Mouse (Mus musculus): ENCODE data around the gene Unc5cl.
A peak's percentile ranks its signal among the peaks of the same experiment; 100 is the strongest.
"Not testable (repeated sequence)": the region's sequence is repeated elsewhere in the genome, so short reads cannot be mapped to it uniquely, and the experiment has no call there.

Gene Unc5cl

DNA sequence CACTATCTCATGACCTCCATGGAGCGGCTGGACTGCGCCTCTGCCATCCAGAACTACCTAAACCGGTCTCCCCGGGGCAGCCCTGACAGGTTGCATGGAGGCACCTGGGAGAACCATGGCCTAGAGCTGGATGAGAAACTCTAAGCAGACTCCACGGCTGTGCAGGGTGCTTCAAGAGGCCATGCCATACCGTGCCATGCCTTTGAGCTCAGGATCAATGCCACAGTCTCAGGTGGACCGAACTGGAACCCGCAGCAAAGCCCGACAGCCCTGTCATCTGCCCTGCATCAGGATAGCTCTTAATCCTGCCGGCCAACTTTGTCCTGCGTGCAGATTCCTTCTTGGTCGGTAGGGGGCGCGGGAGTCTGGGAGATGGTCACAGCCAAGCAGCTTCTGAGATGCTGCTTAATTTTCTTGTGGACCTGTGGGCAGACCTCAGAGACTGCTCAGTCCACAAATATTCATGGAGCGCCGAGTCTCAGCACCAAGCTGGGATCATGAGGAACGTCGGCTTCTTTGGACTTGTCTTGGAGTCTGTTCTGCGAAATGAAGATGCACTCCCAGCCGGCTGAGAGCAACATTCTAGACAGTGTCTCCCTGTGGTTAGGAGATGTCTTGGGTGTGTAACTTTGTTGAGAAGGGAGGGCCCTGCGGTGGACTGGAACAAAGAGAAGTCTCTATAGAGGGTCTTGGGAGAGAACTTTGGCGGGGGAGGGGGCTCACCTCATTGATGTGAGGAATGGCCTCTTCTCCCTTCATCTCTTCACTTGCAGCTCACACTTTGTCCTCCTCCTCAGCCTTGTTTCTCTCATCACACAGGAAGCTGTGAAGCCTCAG lies 12.9 kb downstream of the Unc5cl start:
- DNase-seq (ENCODE audit: low spot score), result peak; percentile 72

DNA sequence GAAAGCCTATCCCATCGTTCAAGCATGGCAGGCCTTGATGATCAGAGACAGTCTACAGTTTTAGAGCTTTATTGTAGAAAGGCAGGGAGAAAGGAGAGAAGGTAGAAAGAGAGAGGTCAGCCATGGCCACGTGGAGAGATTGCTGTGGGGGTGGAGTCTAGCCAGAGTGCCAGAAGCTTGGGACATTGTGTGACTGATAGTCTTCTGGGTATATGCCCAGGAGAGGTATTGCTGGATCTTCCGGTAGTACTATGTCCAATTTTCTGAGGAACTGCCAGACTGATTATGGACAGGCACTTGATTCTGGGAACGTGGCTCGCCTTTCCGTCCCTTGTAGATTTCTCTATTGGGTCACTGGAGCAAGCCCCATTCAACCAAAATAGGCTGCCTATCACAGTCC lies 19.6 kb downstream of the Unc5cl start:
- not testable (repeated sequence) for DNase-seq (ENCODE audit: low spot score)

DNA sequence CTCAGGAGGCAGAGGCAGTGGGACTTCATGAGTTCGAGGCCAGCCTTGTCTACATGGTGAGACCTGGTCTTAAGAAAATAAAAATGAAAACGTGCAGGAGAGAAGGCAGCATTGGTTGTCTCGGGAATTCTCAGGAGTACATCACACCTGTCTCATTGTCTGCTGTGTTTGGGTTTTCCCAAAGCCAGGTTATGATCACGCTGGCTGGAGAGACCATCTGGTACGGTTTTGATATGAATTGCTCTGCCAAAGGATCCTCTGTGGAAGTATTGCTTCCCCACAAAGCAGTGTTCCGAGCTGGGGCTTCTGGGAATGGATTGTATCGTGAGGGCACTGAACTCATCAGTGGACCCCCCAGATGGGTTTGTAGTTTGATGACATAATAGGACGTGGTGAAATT lies 20.7 kb downstream of the Unc5cl start:
- no peak for DNase-seq (ENCODE audit: low spot score)

DNA sequence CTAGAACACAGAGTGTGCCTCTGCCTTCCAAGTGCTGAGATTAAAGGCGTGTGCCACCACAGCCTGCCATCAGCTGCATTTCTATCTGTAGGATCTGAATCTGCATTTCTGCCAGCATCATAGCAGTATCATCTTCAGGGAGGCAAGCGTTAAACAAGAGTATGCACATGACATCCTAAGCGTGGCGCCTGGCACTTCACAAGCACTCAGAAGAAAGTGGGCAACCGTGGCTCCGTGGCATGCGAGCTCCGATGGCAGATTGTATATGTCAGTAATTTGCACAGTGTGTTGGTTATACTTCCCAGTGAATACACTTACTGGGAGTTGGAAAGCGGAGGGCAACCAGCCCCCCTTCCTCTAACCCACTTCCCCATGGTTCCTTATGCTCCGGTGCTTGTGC lies 25.3 kb downstream of the Unc5cl start:
- no peak for DNase-seq (ENCODE audit: low spot score)

DNA sequence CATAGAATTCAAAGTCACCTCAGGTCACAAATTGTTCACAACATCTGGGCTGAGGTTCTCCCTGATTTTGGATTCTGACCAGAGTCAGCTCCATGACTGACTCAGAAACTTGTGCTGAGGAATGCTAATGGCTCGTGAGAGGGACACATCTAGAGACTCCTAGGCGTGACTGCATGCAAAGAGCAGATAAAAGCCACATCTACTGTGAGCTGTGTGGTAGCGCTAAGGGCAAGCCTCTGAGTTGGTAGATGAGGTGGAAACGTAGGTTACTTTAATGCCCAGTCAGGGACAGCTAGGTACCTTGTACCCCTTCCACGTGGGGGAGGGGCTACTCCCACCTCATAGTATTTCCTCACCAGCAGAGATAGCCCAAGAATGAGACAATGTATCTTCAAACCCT lies 29.1 kb downstream of the Unc5cl start:
- DNase-seq (ENCODE audit: low spot score), result no peak

DNA sequence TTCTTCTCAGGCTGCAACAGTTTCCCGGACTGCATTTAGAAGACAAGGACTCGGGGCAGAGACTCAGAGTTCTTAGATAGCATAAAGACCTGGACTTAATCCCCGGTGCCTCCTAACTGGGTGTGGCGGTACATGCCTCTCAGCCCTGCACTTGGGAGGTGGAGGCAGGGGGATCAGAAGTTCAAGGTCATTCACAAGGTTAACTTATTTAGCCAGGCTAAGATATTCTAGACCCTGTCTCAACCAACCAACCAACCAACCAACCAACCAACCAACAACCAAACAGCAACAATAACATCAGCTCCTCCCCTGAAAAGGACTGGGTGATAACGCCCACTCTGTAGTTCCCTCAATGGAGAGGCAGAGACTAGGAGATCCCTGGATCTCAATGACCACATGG lies 29.5 kb downstream of the Unc5cl start:
- no peak for DNase-seq (ENCODE audit: low spot score)

DNA sequence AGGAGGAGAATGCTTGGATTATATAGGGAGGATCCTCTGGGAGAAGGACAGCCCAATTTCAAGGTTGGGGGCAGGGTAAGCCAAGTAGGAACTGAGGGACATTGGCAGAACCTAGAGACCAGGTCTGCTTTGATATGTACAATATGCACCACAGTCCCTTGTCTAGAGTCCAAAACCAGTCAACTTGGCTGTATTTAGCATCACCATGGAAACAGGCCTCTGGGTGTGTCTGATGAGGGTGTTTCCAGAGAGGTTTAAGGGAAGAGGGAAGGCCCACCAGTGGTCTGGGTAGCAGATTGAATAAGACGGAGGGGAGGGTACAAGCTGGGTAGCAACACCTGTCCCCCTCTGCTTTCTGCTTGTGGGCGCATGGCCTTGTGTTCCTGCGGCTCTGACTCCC lies 34.8 kb downstream of the Unc5cl start:
- DNase-seq (ENCODE audit: low spot score), result no peak

DNA sequence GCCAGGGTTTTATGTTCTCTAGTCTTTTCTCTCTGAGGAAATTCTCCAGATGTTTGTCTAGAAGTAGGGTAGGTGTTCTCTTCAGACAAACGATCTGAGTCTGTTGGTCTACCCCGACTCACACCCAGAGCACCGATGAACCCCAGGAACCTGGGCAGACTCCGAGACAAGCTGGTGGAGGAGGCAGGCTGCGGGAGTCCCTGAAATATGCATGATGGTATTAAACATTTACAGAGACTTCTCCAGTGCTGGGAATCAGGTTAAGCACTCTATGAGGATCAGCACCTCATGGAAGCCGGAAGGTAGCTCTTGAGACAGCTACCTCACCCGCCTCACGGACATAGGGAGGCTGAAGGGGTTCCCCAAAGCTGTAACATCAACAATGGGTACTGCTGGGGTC lies 37.9 kb downstream of the Unc5cl start:
- DNase-seq (ENCODE audit: low spot score), result no peak

DNA sequence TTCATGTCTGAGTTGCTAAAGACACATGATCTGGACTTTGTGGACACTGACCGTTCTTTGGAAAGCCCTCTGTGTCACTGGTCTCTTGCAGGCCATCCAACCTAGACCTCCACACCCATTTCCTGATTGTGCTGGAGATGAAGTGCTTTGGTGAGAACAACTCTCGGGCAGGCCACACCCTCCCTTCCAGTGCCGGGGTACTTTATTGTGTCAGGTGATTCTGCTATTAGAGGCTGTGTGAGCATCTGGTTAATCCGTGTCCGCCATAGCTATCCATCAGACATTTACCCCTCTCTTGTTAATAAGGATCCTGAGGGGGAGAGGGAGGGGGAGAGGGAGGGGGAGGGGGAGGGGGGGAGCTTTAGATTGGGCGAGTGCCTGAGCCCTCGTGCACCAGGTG lies 38.9 kb downstream of the Unc5cl start:
- no peak for DNase-seq (ENCODE audit: low spot score)

DNA sequence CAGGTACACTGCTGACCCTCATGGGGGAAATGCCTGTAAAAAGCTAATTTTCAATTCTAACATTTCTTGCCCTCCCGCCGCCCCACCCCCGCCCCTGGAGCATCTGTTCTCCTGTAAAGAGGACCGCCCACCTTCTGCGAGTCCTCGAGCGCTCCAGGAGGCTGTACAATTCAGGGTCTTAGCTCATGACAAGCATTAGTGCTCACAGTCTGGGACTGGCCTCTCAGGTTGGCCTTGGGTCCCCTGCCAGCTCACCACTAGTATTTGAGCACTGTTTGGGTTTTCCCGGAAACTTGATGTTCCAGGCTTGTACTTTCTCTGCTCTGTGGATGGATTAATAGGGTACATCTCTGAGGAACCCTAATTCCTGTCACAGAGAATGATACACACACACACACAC lies 39.3 kb downstream of the Unc5cl start:
- DNase-seq (ENCODE audit: low spot score), result no peak

DNA sequence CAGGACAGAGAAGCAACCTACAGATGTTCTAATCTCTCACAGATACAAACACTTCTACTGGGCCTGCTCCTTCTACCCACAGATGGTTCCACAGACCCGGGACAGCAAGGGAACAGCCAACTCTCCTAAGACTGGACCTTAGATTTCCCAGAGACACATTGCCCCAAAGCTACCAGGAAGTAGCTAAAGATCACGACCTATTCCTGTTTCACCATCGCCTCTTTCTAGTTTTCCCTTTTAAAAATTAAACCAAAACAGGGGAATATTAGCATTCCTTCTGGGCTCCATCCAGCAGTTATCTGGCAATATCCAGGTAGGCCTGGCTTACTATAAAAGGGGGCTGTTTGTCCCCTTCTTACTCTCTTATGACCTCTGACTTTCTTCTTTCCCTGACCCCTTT lies 43.3 kb downstream of the Unc5cl start:
- no peak for DNase-seq (ENCODE audit: low spot score)

DNA sequence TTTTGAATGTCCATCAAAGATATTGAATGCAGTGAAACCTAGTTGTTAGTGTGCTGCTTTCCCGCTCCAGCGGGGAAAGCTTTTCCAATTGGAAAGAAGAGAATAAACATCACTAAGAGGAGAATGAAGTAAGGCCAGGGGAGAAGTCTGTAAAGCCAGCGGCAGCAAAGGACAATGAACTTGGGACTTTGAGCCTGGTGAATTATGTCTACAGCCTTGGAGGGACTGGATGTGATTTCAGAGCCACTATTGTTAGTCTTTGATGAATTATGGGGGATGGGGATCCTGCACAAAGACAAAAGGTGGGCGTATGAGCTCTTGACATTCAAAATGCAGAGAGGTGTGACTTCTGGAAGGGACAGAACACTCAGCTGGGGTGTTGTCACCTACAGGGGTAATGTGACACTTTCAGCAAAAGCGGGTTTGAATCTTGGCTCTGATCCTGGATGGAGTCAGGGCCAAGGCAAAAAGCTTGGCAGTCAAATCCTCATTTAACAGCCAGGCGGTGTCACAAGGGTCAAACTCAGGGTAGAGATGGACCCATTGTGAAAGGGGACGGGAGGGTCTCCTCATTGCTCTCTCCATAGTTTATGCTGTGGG lies 46.2 kb downstream of the Unc5cl start:
- DNase-seq (ENCODE audit: low spot score), result no peak

DNA sequence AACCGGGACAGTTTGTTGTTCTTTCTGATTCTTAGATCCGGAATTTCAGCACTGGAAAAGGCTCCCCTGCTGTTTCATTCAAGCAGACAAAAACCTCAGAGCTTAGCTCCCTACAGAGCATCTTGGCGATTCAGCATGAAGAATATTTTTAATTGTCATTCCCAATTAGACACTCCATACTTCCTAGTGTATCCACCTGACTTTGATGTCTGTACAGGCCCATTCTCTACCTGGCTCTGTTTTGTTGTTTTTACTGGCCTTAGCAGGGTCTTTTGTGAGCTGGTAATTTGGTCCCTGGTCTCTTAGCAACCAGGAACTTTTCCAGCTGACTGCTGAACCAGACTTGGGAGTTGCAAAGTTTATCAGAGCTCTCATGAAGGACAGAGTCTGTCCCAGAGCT lies 50.3 kb downstream of the Unc5cl start:
- DNase-seq (ENCODE audit: low spot score), result no peak

DNA sequence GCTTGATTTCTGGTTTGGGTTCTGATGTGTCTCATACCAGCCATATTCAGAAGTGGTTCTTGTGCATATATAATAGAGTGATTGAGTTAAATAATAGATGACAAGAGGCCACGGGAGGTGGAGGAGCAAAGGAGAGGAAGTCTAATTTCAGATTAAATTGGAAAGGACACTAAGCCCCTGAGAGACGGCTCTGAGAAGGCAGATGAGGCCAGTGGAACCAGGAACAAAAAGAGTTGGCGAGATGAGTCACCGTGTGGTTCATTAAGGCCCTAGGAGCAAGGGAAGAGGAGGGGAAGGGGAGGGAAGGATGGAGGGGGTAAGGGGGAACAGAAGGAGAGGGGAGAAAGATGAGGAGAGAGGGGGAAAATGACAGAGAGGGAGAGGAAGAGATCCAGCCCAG lies 52.3 kb downstream of the Unc5cl start:
- DNase-seq (ENCODE audit: low spot score), result no peak

DNA sequence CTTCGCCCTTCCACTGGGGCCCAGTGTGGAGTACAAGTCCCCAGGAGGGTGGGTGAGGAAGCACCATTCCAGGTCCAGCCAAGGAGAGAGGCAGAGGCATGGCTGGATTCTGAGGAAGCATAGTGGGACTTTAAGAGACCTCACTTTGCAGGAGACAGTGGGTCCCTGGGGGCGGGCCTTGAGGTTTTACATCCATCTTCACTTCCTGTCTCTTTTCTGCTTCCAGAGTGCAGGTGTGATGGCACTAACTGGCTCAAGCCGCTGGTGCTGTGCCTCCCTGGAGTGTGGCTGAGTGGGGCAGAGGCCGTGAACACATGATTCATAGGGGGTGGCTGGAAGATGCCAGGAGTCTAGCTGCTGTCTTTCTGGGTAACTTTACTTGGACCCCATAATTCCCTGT lies 54.9 kb downstream of the Unc5cl start:
- DNase-seq (ENCODE audit: low spot score), result no peak

DNA sequence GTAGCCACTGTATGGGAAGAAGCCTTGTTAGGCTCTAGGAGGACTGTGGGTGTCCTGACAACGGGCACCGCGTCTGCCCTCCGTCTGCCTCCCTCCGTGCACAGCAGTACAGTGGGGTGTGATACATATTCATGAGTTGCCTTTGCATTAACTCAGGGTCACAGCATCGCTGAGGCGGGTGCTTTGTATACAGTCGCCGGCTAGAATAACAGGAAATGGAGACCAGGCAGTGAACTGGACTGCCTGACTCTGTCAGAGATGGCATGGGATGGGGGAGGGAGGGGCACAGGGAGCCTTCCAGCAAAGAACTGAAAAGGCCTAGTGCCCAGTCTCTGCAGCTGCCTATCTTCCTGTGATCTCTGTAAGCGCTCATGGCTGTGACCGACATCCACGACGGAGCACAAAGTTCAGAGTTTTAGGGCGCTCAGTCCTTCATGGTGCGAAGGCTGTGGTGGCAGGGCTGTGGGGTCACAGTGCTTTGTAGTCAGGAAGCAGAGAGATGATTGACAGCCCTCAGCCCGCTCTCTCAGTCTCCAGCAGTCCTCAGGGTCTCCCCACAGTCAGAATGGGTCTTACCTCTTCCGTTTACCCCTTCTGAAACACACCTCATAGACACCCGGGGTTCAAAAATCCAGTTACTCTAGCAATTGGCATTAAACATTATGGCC lies 58.0 kb downstream of the Unc5cl start:
- DNase-seq (ENCODE audit: low spot score), result no peak

DNA sequence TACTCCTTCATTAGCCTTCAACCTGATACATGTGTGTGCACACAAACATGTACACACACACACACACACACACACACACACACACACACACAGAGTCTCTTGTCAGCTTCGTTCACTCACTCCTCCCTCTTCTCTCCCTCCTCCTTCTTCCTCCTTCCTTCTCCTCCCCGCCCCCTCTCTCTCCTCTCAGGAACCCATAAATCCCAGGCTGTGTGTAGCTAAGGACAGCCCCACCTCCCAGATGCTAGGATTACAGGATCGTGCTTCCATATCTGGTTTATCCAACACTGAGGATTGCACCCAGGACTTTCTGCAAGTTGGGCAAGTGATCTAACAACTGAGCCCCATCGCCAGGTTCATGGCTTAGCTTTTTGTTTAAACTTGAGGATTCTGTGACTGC lies 59.9 kb downstream of the Unc5cl start:
- no peak for DNase-seq (ENCODE audit: low spot score)

DNA sequence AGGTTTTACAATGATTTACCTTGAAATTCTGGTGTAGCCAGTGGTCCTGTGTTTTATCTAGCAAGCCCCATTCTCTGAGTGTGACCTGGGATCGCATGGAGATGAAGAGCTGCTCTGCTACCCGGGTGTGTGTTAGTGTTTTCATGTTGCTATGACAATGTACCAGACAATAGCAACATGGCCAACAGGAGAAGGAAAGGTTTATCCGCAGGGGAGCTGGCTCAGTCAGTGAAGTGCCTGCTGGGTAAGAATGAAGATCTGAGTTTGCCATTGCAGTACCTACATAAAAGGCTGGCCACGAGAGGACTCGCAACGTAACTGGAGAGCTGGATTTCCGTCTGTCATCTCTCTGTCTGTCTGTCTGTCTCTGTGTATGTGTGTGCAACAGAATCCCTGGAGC lies 64.3 kb downstream of the Unc5cl start:
- no peak for DNase-seq (ENCODE audit: low spot score)

DNA sequence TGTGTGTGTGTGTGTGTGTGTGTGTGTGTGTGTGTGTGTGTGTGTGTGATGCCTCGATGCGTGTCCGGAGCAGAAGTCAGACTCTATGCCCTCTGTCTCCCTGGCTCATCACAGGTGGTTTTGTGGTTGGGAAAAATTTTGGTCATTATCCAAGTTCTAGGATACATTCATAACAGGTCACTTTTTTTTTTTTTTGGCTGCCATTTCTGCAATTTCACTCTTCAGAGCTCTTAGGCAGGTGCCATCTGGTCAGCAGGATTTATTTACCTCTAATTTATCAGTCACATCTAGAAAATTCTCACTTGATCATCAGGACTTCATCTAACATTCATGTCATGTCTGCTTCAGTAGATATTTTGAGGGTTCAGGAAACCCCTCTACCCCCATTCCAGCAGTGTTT lies 65.7 kb downstream of the Unc5cl start:
- no peak for DNase-seq (ENCODE audit: low spot score)

DNA sequence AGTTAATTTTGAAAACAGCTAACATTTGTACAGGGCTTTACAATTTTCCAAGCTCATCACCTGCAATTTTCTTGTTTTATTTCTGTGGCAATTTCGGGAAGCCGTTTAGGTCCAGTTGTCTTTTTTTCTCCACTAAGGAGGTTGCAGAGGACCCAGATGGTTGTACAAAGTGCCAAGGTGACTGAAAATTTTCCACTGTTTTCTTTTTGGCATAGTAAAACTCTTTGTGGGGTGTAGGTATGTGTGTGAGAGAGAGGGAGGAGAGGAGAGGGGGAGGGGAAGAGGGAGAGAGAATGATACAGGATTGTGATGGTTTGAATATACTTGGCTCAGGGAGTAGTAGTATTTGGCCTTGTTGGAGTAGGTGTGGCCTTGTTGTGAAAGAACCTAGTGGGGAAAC lies 68.4 kb downstream of the Unc5cl start:
- no peak for DNase-seq (ENCODE audit: low spot score)

DNA sequence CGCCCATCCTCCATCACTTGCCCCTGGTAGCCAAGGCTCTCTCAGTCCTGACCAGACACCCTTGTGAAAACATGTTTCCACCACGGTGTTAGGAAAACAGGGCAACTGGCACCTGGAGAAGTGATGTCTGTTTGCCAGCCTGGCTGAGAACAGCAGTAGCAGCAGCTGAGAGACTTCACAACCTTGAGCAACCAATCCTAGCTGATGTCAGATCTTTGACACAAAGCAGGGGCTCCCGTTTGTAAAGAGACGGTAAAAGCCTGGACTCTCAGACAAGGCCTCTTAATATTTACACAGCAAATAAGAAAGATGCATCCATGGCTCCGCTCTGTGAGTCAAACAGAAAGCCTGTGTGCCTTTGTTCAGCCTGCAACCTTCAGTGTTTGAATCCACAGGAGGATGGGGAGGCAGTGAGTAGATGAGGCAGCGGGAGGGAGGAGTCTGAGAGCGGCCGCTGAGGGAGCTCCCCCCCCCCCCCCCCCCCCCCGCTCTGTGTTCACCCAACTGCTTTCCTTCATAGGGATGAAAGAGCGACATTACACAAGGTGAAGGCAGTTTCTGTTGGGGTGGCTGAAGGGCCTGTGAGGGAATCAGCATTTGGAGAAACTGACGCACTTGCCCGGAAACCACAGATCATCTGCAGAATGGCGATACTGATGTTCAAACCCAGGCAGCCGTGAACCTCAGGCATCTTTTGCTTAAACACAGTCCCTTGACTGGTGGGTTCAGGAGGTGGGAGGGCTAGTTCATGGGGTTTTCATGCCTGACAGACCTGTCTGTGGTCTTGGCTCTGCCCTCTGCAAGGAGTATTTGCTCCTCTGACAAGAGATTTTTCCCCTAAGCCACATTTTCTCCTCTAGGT lies 79.4 kb downstream of the Unc5cl start:
- DNase-seq (ENCODE audit: low spot score), result no peak

DNA sequence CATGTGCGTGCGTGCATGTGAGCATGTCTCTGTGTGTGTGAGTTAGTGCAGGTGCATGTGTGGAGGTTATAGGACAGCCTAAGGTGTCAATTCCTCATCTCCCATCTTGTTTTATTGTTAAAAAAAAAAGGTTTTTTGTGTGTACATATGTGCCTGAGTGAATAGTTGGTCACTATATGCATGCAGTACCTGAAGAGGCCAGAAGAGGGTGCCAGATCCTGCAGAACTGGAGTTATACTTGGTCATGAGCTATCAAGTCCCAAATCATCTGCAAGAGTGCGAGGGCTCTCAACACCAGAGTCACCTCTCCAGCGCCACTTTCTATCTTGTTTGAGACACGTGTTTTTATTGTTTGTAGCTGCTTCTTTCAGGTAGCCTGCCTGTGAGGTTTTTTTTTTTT lies 83.6 kb downstream of the Unc5cl start:
- DNase-seq (ENCODE audit: low spot score), result peak; percentile 31

DNA sequence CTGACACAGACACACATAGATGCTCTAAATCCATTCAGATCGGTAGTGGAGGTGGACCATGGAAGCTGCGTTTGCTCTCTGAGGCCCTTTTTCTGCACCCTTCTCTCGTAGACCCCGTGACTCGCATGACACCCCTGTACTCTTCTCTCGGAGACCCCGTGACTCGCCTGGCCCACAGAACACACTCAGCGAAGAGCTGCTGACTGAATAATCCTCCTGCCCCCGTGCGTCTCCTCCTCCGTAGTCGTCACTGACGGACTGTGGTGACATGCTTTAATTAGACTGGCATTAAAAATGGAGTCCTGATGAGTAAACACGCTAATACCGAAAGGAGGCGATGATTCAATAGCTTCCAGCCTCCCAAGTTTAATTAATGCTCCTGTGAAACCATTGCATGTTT lies 84.6 kb downstream of the Unc5cl start:
- no peak for DNase-seq (ENCODE audit: low spot score)
